Mouse (Mus musculus) MEL (cell line): ENCODE measurements around the gene Cyp26a1. TPM values are rescaled to one million over a fixed set of nuclear protein-coding genes. Genes with fewer than 3 reads are reported as not detected.

Experiments used
- DNase-seq: peaks from one replicate; pipeline ENCODE4 v3.0.0; 2011; ENCODE audit warnings: low read depth, low spot score
- H3K27ac ChIP-seq: 2 replicates; pipeline ENCODE4 v1.5.1; 2012; ENCODE audit warnings: low read depth, mild to moderate bottlenecking, control low read depth, low read length, moderate library complexity; ENCODE audit not compliant: control insufficient read depth
- H3K27me3 ChIP-seq, 2 experiments: fragments of 150-350 bp in 1 of 2; sonication (generic) in 1 of 2; 2 replicates each; pipeline ENCODE4 v1.6.1; 2012; ENCODE audit warnings: low read length in 2 of 2, mild to moderate bottlenecking in 2 of 2, improper control_type of control experiment in 1 of 2, moderate library complexity in 1 of 2; ENCODE audit not compliant: insufficient read depth in 2 of 2, control insufficient read depth in 1 of 2
- H3K36me3 ChIP-seq, 2 experiments: 2 replicates each; pipeline ENCODE4 v1.6.1; 2012 to 2014; ENCODE audit warnings: low read length in 2 of 2, improper control_type of control experiment in 1 of 2, inconsistent platforms in 1 of 2, mild to moderate bottlenecking in 1 of 2; ENCODE audit not compliant: insufficient read depth in 2 of 2, control insufficient read depth in 1 of 2
- H3K4me1 ChIP-seq, 2 experiments: fragments of 150-350 bp in 1 of 2; sonication (generic) in 1 of 2; 2 replicates each; pipeline ENCODE4 v1.6.1; 2012; ENCODE audit warnings: low read length in 2 of 2, improper control_type of control experiment in 1 of 2, mild to moderate bottlenecking in 1 of 2; ENCODE audit not compliant: insufficient read depth in 2 of 2, control insufficient read depth in 1 of 2
- H3K4me3 ChIP-seq, 2 experiments: fragments of 150-350 bp in 1 of 2; sonication (generic) in 1 of 2; 2 replicates each; pipeline ENCODE4 v1.5.1; 2012; ENCODE audit warnings: low read depth in 2 of 2, low read length in 2 of 2, mild to moderate bottlenecking in 2 of 2, moderate library complexity in 2 of 2, control low read depth in 1 of 2, improper control_type of control experiment in 1 of 2; ENCODE audit not compliant: control insufficient read depth in 1 of 2, insufficient read depth in 1 of 2
- H3K79me2 ChIP-seq: 2 replicates; pipeline ENCODE4 v1.6.1; 2012; ENCODE audit warnings: mild to moderate bottlenecking, low read length, moderate library complexity; ENCODE audit not compliant: control insufficient read depth, poor library complexity, insufficient read depth
- H3K9ac ChIP-seq: 2 replicates; pipeline ENCODE4 v1.6.1; 2012; ENCODE audit warnings: low read depth, mild to moderate bottlenecking, control low read depth, low read length, moderate library complexity; ENCODE audit not compliant: control insufficient read depth, poor library complexity, severe bottlenecking
- H3K9me3 ChIP-seq: fragments of 150-350 bp; sonication (generic); replicated peaks from 2 replicates; pipeline ENCODE4 v1.6.1; 2012; ENCODE audit warnings: mild to moderate bottlenecking, low read length, improper control_type of control experiment, moderate library complexity; ENCODE audit not compliant: insufficient read depth
- BHLHE40 ChIP-seq: IDR thresholded peaks from 2 replicates; pipeline ENCODE4 v1.6.1; 2012; ENCODE audit warnings: low read depth, mild to moderate bottlenecking, inconsistent platforms, low read length, improper control_type of control experiment, borderline replicate concordance
- E2F4 ChIP-seq: IDR thresholded peaks from 2 replicates; pipeline ENCODE4 v1.6.1; 2011; ENCODE audit warnings: low read depth, low read length, improper control_type of control experiment, borderline replicate concordance
- ELF1 ChIP-seq: IDR thresholded peaks from 2 replicates; pipeline ENCODE4 v1.6.1; 2014; ENCODE audit warnings: low read depth, mild to moderate bottlenecking, inconsistent platforms, low read length, improper control_type of control experiment, moderate library complexity
- ETS1 ChIP-seq: IDR thresholded peaks from 2 replicates; pipeline ENCODE4 v1.6.1; 2012; ENCODE audit warnings: low read depth, mild to moderate bottlenecking, inconsistent platforms, low read length, improper control_type of control experiment, moderate library complexity
- MAFK ChIP-seq: IDR thresholded peaks from 2 replicates; pipeline ENCODE4 v1.6.1; 2011; ENCODE audit warnings: low read depth, mild to moderate bottlenecking, low read length, improper control_type of control experiment, borderline replicate concordance
- MAX ChIP-seq: IDR thresholded peaks from 2 replicates; pipeline ENCODE4 v1.6.1; 2011; ENCODE audit warnings: low read length, improper control_type of control experiment
- MXI1 ChIP-seq: IDR thresholded peaks from 2 replicates; pipeline ENCODE4 v1.6.1; 2011; ENCODE audit warnings: mild to moderate bottlenecking, low read depth, low read length, improper control_type of control experiment
- MYB ChIP-seq: IDR thresholded peaks from 2 replicates; pipeline ENCODE4 v1.6.1; 2011; ENCODE audit warnings: mild to moderate bottlenecking, low read depth, low read length, improper control_type of control experiment
- MYC ChIP-seq: IDR thresholded peaks from 2 replicates; pipeline ENCODE4 v1.6.1; 2011; ENCODE audit warnings: low read depth, mild to moderate bottlenecking, low read length, improper control_type of control experiment, moderate library complexity
- POLR2A ChIP-seq, 2 experiments: IDR thresholded peaks; 2 replicates each; pipeline ENCODE4 v1.6.1; 2011 to 2012; ENCODE audit warnings: low read length in 2 of 2, mild to moderate bottlenecking in 2 of 2, control low read depth in 1 of 2, improper control_type of control experiment in 1 of 2, low read depth in 1 of 2, moderate library complexity in 1 of 2; ENCODE audit not compliant: control insufficient read depth in 1 of 2, insufficient read depth in 1 of 2, poor library complexity in 1 of 2
- POLR2AphosphoS2 ChIP-seq: IDR thresholded peaks from 2 replicates; pipeline ENCODE4 v1.6.1; 2011; ENCODE audit warnings: low read length, improper control_type of control experiment
- RAD21 ChIP-seq: IDR thresholded peaks from 2 replicates; pipeline ENCODE4 v1.6.1; 2011; ENCODE audit warnings: mild to moderate bottlenecking, low read depth, low read length, improper control_type of control experiment
- SMC3 ChIP-seq: IDR thresholded peaks from 2 replicates; pipeline ENCODE4 v1.6.1; 2011; ENCODE audit warnings: low read depth, low read length, improper control_type of control experiment
- TAL1 ChIP-seq: IDR thresholded peaks from 2 replicates; pipeline ENCODE4 v1.6.1; 2012; ENCODE audit warnings: mild to moderate bottlenecking, inconsistent platforms, low read length, moderate library complexity, mixed read lengths
- UBTF ChIP-seq: IDR thresholded peaks from 2 replicates; pipeline ENCODE4 v1.6.1; 2012; ENCODE audit warnings: low read depth, mild to moderate bottlenecking, inconsistent platforms, low read length, improper control_type of control experiment, moderate library complexity, borderline replicate concordance; ENCODE audit not compliant: insufficient read depth
- ZMIZ1 ChIP-seq: IDR thresholded peaks from 2 replicates; pipeline ENCODE4 v1.6.1; 2012; ENCODE audit warnings: low read depth, mild to moderate bottlenecking, inconsistent platforms, low read length, improper control_type of control experiment, moderate library complexity
- ZNF384 ChIP-seq: IDR thresholded peaks from 2 replicates; pipeline ENCODE4 v1.6.1; 2012; ENCODE audit warnings: low read depth, mild to moderate bottlenecking, inconsistent platforms, low read length, improper control_type of control experiment
- polyA plus RNA-seq, 2 experiments: library from polyadenylated mRNA; stranded (reverse) in 1 of 2; unstranded in 1 of 2; fragments of >175 nt in 1 of 2; fragments of >200 nt in 1 of 2; gene quantifications; 2 replicates each; pipeline versions ENCODE4 v1.2.1 to v1.2.4; 2012; ENCODE audit warnings: low replicate concordance in 2 of 2, low read depth in 1 of 2; ENCODE audit not compliant: insufficient read length in 2 of 2, insufficient read depth in 1 of 2, missing spikeins in 1 of 2
- total RNA-seq: library from RNA; depleted of rRNA; stranded (reverse); fragments of 300-350 nt; gene quantifications from 2 replicates; pipeline ENCODE4 v1.2.3, GENCODE M21; 2012

Cyp26a1 gene
- total and polyA plus RNA-seq, 3 experiments: not detected

- H3K9ac ChIP-seq: no peak overlapping the region
- no peak overlapping the region for H3K27ac ChIP-seq
- H3K4me3 ChIP-seq: no peak overlapping the region
- H3K4me1 ChIP-seq: no peaks in the 10 kb centered on the region
- H3K9me3 ChIP-seq: no peaks in the 10 kb centered on the region
- no peaks in the 10 kb centered on the region for H3K79me2 ChIP-seq
- H3K27me3 ChIP-seq: no peaks in the 10 kb centered on the region
- no peak for DNase-seq
- TF ChIP-seq TAL1 (no peak), ZMIZ1 (no peak), POLR2A (IDR thresholded peaks at IDR 0.05; ENCODE audit: control insufficient read depth in 1 of 2, insufficient read depth in 1 of 2, low read depth in 1 of 2, low read length in 2 of 2, poor library complexity in 1 of 2) (no peak), ETS1 (no peak), E2F4 (no peak), MAFK (no peak), MAX (no peak), MXI1 (no peak), BHLHE40 (no peak), SMC3 (no peak), POLR2AphosphoS2 (no peak), MYB (no peak), UBTF (no peak)
- H3K36me3 ChIP-seq: no peaks in the 10 kb centered on the region
These were observed 8.1 kb upstream of the Cyp26a1 start for GRCm38 (mm10) chr19:37689478-37689877.

GRCm38 (mm10) chr19:37690716-37691115, 6.9 kb upstream of the Cyp26a1 start:
- Histone ChIP-seq H3K27ac (no peak overlapping the region), H3K79me2 (no peaks in the 10 kb centered on the region), H3K27me3 (no peaks in the 10 kb centered on the region), H3K9me3 (no peaks in the 10 kb centered on the region), H3K4me3 (no peak overlapping the region), H3K9ac (no peak overlapping the region), H3K36me3 (no peaks in the 10 kb centered on the region), H3K4me1 (no peaks in the 10 kb centered on the region)
- TF ChIP-seq POLR2AphosphoS2 (no peak), ELF1 (no peak), MXI1 (no peak), RAD21 (no peak), ZNF384 (no peak), POLR2A (IDR thresholded peaks at IDR 0.05; ENCODE audit: control insufficient read depth in 1 of 2, insufficient read depth in 1 of 2, low read depth in 1 of 2, low read length in 2 of 2, poor library complexity in 1 of 2) (no peak), MYC (no peak)
- DNase-seq: no peak
